Mouse (Mus musculus) liver, postnatal 0 days (tissue): ENCODE measurements around the gene 1600002K03Rik. TPM values are rescaled to one million over a fixed set of nuclear protein-coding genes. Genes with fewer than 3 reads are reported as not detected.
A peak's percentile ranks its signal among the peaks of the same experiment; 100 is the strongest.

ENCODE experiments used
- ATAC-seq: fragments of 200-750 bp; cut with Nextera tagmentation; 2 replicates; pipeline ENCODE4 v1.8.0; 2017; ENCODE audit warnings: mild to moderate bottlenecking, moderate library complexity
- DNase-seq: peaks from one replicate; pipeline ENCODE4 v3.0.0-alpha.2; 2016
- H3K27ac ChIP-seq: fragments of 300-500 bp; sonication (generic); 2 replicates; pipeline ENCODE4 v1.5.1; 2014; ENCODE audit warnings: antibody characterized with exemption, moderate library complexity, mild to moderate bottlenecking, low read depth
- H3K27me3 ChIP-seq: fragments of 300-500 bp; sonication (generic); 2 replicates; pipeline ENCODE4 v1.6.1; 2014; ENCODE audit warnings: low read length, control low read depth, mixed read lengths; ENCODE audit not compliant: insufficient read depth
- H3K36me3 ChIP-seq: fragments of 300-500 bp; sonication (generic); replicated peaks from 2 replicates; pipeline ENCODE4 v1.6.1; 2014; ENCODE audit warnings: mild to moderate bottlenecking, control low read depth, low read length, moderate library complexity, mixed read lengths; ENCODE audit not compliant: insufficient read depth
- H3K4me1 ChIP-seq: fragments of 300-500 bp; sonication (generic); 2 replicates; pipeline ENCODE4 v1.6.1; 2014; ENCODE audit warnings: antibody characterized with exemption, mild to moderate bottlenecking, control low read depth; ENCODE audit not compliant: insufficient read depth
- H3K4me2 ChIP-seq: fragments of 300-500 bp; sonication (generic); 2 replicates; pipeline ENCODE4 v1.6.1; 2014; ENCODE audit warnings: low read depth, mild to moderate bottlenecking, low read length, moderate library complexity, mixed read lengths
- H3K4me3 ChIP-seq: fragments of 300-500 bp; sonication (generic); 2 replicates; pipeline ENCODE4 v1.5.1; 2014; ENCODE audit warnings: low read depth, low read length
- H3K9ac ChIP-seq: fragments of 300-500 bp; sonication (generic); replicated peaks from 2 replicates; pipeline ENCODE4 v1.6.1; 2014; ENCODE audit warnings: mild to moderate bottlenecking, moderate library complexity
- H3K9me3 ChIP-seq: fragments of 300-500 bp; sonication (generic); 2 replicates; pipeline ENCODE4 v1.6.1; 2016; ENCODE audit warnings: mild to moderate bottlenecking, control low read depth, low read length, mixed read lengths
- CTCF ChIP-seq: sonication (generic); IDR thresholded peaks from 2 replicates; pipeline ENCODE4 v1.5.1; 2016; ENCODE audit warnings: antibody characterized with exemption, low read depth
- EP300 ChIP-seq: IDR thresholded peaks from 2 replicates; pipeline ENCODE4 v1.6.1; 2016; ENCODE audit warnings: antibody characterized with exemption, low read depth, mild to moderate bottlenecking
- WGBS: fragments of 180-500 bp; shearing (Covaris S2); extraction: QIAGEN DNeasy Blood & Tissue Kit; methylation state at CpG from one replicate; pipeline ENCODE4 v1.1.7; 2014; ENCODE audit not compliant: insufficient replicate concordance; 5-methylcytosine and 5-hydroxymethylcytosine counted together
- polyA plus RNA-seq: library from polyadenylated mRNA; unstranded; fragments of >200 nt; fragmentation: Nextera tagmentation; extraction: Ambion mirVana; gene quantifications from 2 replicates; pipeline ENCODE4 v1.2.1, GENCODE M21; 2015

Gene 1600002K03Rik
- polyA plus RNA-seq, 1 experiment from 2014 or later = 6.8 TPM

DNA sequence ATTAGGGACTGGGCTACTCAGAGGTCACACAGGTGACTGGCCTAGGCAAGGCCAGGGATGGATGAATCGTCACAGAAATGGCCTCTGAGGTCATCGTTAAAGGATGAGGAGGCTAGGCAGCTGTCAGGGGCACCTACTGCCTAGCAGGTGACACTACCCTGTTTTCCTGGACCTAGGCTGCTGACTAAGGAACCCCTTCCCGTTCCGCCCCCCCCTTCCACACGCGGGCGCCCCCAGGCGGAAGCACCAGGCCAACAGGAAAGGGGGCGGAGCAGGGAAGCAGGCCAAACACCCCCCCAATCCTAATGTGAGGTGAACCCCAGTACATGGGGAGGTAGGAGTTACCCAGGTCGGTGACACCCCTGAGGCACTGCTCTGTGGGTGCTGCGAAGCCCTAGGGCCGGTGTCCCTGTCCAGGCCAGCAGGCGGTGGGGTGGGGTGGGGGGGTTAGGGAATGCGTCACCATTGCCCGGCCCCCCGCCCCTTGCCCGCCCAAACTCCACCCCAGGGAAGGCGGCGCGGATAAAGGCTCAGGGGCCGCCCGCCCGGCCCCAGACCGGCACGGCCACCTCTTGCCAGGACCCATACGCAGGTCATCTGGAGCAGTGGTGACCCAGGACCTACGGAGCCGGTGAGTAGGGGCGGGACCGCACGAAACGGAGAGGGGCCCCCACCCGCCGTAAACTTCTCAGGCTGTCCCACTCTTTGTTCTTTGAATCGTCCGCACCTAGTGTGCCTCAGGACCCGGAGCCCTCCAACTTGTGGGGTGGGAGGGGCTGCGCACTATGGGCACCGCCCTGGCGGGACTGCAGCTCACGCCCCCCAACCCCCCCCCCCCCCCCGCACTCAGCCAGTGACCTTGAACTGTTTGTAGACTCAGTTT, 24.8 kb upstream of the 1600002K03Rik start, which contains the start of gene Midn:
Gene Midn (plus strand): TSS at position 554 of the 883 bp plus-strand sequence.
- peak; percentile 32 for ATAC-seq
- Histone ChIP-seq H3K4me2 (peak within 1 kb of the TSS; percentile 96), H3K4me1 (peaks cover 48% of the 10 kb centered on the region), H3K9ac (peak within 1 kb of the TSS; percentile 70), H3K4me3 (peak within 1 kb of the TSS; percentile 90), H3K27me3 (no peaks in the 10 kb centered on the region), H3K9me3 (no peaks in the 10 kb centered on the region), H3K27ac (peak within 1 kb of the TSS; percentile 99), H3K36me3 (peaks cover 37% of the 10 kb centered on the region)
- peak; percentile 10; the same call in 1 of the 2 replicates for TF ChIP-seq EP300
- TF ChIP-seq CTCF = peak; percentile 72
- 0% methylated on average over 30 of the region's 42 CpGs for WGBS
- DNase-seq = peak; percentile 87

DNA sequence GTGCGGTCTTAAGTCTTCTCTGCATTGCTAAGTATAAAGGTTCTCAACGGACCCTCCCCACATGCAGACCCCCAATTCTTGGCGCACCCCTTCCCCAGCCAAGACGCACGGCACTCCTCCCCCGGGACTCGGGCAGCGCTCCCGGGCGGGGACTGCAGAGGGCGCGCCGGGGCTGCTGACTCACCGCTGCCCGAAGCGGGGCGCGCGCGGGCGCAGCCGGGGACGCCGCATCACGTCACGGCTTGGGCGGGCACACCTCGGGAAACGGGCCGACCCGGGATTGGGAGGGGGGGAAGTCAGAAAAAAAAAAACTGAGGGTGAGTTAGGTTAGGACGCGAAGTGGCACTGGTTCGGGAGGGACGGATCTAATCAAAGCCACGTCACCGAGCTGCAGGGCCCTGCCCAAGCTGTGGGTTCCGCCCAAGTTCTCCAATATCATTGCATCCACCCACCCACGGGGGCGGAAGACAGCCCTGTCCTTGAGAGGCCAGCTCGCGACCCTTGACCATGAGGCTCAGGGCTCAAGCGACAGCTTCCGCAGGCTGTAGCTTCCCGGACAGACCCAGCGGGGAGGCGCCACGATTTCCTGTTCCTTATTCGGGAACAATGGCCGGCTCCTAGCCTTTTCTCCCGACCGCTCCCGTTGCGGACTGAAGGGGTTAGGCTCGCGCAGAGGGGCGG, 24.0 kb upstream of the 1600002K03Rik start:
- H3K4me1 ChIP-seq = peaks cover 50% of the 10 kb centered on the region
- H3K27ac ChIP-seq = peak overlapping the region; percentile 99

DNA sequence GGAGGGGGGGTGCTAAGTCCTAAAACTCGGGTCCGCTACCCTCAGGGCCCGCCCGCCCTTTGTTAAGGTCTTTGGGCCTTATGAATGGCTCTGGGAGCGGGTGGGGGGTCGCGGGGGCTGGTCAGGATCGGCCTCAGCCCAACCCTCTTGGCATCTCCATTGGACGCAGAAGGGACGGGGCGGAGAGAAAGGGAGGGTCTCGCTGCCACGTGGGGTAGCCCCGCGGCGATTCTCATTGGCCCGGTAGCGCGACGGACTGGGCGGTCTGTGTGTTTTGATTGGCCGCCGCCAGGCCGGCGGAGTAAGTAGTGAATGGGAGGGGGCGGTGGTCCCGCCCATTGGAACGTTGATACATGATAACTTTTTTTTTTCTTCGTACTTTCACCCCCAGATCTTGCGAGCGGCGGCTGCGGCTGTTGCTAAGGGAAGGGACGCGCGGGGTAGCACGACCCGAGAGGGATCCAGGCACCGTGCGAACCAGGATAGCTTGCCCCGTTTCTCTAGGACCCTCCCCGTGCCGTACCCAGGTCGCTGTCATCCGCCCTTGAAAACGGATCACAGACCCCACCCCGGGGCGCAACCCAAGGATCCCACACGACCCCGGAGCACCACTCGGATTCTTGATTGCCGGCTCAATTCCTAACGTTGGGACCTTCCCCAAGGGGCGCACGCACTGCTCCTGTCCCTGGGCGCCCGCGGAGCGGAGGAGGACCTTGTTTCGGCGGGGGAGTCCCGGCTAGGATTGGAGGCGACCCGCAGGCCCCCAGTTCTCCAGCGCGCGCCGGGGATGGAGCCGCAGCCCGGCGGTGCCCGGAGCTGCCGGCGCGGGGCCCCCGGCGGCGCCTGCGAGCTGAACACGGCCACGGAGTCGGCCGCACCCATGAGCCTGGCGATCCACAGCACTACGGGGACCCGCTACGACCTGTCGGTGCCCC, 23.2 kb upstream of the 1600002K03Rik start:
- ATAC-seq = peak; percentile 75
- Histone ChIP-seq H3K4me2 (peak overlapping the region; percentile 96), H3K27ac (peak overlapping the region; percentile 99), H3K36me3 (peaks cover 41% of the 10 kb centered on the region), H3K4me1 (peaks cover 58% of the 10 kb centered on the region), H3K9ac (peak overlapping the region; percentile 70), H3K4me3 (peak overlapping the region; percentile 90), H3K9me3 (no peaks in the 10 kb centered on the region), H3K27me3 (no peaks in the 10 kb centered on the region)
- TF ChIP-seq EP300 (peak; percentile 11; the same call in 1 of the 2 replicates), CTCF (no peak)
- WGBS = under 1% methylated on average over 83 of the region's 88 CpGs
- peak; percentile 95 for DNase-seq

More for the DNA sequence above, 24.0 kb upstream of the 1600002K03Rik start:
- Histone ChIP-seq H3K4me2 (peak overlapping the region; percentile 96), H3K36me3 (peaks cover 41% of the 10 kb centered on the region), H3K27me3 (no peaks in the 10 kb centered on the region), H3K4me3 (peak overlapping the region; percentile 90), H3K9ac (peak overlapping the region; percentile 70), H3K9me3 (no peaks in the 10 kb centered on the region)
- DNase-seq (peak; percentile 94), ATAC-seq (peak; percentile 58)
- TF ChIP-seq CTCF = peak; percentile 75
- TF ChIP-seq EP300 = peak; percentile 55; the same call in 1 of the 2 replicates
- WGBS = 5% methylated on average over 57 of the region's 57 CpGs

DNA sequence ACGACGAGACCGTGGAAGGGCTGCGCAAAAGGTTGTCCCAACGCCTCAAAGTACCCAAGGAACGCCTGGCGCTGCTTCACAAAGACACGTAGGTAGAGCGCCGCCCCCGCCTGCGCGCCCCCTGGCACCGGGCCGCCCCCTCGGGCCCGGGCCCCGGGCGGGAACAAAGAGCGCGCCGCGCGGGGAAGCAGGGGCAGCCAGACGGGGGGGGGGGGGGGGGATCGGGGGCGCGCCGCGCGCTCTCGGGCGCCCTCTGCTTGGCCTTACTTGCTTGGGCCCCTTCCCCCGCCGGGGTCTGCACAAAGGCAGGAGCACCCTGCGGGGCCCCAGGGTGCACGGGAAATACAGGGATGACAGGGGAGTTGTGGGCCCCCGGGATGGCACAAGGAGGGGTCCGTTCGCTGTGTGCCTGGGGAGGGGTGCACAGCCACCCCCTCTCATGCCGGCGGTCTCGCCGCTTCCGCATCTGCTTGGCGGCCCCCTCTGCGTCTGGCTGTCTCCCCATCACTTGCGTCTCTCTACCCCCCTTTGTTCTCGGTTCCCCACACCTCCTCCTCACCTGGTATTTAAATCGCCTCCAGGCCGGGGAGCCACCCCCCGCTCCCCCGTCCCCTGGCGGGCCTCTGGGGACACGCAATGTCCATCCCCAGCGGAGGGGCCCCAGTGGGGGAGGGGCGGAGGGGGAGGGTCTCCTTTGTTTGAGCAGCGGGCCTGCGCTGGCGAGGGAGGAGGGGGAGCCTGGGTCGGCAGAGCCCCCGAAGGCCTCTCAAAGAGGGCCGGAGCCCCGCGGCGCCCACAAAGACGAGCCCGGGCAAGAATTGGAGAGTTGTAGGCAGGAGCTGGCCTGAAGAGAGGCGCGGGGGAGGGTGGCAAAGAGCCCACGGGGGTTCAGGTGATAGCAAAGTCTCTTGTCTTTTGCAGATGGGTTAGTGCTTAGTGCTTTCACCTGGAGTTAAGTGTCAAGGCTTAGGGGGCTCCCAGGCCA, 22.2 kb upstream of the 1600002K03Rik start:
- peak overlapping the region; percentile 96 for H3K4me2 ChIP-seq
- DNase-seq = peak; percentile 79
- peak overlapping the region; percentile 92 for H3K27ac ChIP-seq
- ATAC-seq = no peak
- WGBS = under 1% methylated on average over 48 of the region's 71 CpGs
- peak overlapping the region; percentile 70 for H3K9ac ChIP-seq
- no peaks in the 10 kb centered on the region for H3K27me3 ChIP-seq
- peaks cover 61% of the 10 kb centered on the region for H3K4me1 ChIP-seq
- peaks cover 43% of the 10 kb centered on the region for H3K36me3 ChIP-seq
- H3K9me3 ChIP-seq = no peaks in the 10 kb centered on the region
- TF ChIP-seq CTCF (peak; percentile 23), EP300 (no peak; the same call in 1 of the 2 replicates)
- H3K4me3 ChIP-seq = peak overlapping the region; percentile 90
